Mouse (Mus musculus) megakaryocyte, embryonic 14.5 days (primary cell): ENCODE data around the gene Galnt10. TPM values are rescaled to one million over a fixed set of nuclear protein-coding genes. Genes with fewer than 3 reads are reported as not detected.

Experiments
- H3K27me3 ChIP-seq: replicated peaks from 2 replicates; pipeline ENCODE3; 2012; ENCODE audit warnings: inconsistent platforms
- H3K36me3 ChIP-seq: replicated peaks from 2 replicates; pipeline ENCODE3; 2012; ENCODE audit warnings: low read length, inconsistent platforms, mixed read lengths
- H3K4me1 ChIP-seq: 2 replicates; pipeline ENCODE4 v1.6.1; 2012; ENCODE audit warnings: inconsistent platforms
- H3K4me3 ChIP-seq: replicated peaks from 2 replicates; pipeline ENCODE3; 2012; ENCODE audit warnings: moderate library complexity, mild to moderate bottlenecking, inconsistent platforms
- H3K9me3 ChIP-seq: 2 replicates; pipeline ENCODE4 v1.6.1; 2012; ENCODE audit warnings: inconsistent platforms
- FLI1 ChIP-seq: IDR thresholded peaks from 2 replicates; pipeline ENCODE4 v1.6.1; 2012; ENCODE audit warnings: low read length, inconsistent platforms, mixed read lengths
- GATA1 ChIP-seq: IDR thresholded peaks from 3 replicates; pipeline ENCODE4 v1.6.1; 2012; ENCODE audit warnings: mixed read lengths, low read length, inconsistent platforms, borderline replicate concordance
- polyA plus RNA-seq: library from polyadenylated mRNA; stranded (reverse); fragments of >175 nt; gene quantifications from 2 replicates; pipeline ENCODE4 v1.2.3, GENCODE M21; 2012; ENCODE audit warnings: low replicate concordance; ENCODE audit not compliant: insufficient read depth

Galnt10 gene
- polyA plus RNA-seq, 1 experiment: 0.74 TPM

DNA sequence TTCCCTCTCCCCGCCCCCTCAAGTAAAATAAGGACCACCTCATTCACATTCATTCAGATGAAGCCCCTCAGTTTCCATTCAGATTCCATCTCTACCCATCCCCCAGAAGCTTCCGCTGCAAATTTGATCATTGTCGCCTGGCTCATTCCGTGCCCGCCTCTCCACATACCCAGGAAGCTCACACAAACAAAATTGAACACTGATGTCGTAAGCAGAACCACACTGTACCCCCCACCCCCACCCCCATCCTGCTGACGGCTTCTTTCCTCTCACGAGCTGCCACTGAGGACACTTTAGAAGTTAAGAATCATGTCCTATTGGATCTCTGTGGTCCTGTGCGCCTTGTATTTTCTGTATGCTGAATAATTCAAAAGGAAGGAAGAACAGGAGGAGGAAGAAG, 30.0 kb upstream of the Galnt10 start:
- Histone ChIP-seq H3K27me3 (peaks cover 37% of the 10 kb centered on the region), H3K36me3 (no peaks in the 10 kb centered on the region), H3K4me3 (no peak overlapping the region), H3K9me3 (no peaks in the 10 kb centered on the region), H3K4me1 (peaks cover 6% of the 10 kb centered on the region)
- TF ChIP-seq GATA1 (no peak), FLI1 (no peak)

DNA sequence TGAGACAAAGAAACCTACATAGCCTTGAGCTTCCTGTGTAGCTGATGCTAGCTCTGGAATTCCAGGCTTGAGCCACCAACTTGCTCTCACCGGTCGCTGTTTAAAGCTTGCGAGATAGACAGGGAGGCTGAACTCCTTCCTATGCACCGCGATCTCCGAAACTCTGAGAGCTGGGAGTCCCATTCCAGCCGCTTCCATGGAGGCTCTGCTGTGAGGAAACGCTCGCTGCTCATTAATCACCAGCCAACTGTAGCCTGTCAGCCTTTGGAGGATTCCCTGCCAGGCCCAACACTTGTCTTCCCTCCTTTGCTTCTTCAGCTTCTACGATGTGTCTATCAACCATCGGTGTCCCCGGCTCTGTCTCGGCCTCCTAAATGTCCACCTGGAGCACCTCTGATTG, 29.4 kb upstream of the Galnt10 start:
- Histone ChIP-seq H3K4me1 (peaks cover 6% of the 10 kb centered on the region), H3K36me3 (no peaks in the 10 kb centered on the region), H3K4me3 (no peak overlapping the region), H3K9me3 (no peaks in the 10 kb centered on the region), H3K27me3 (peaks cover 38% of the 10 kb centered on the region)
- no peak for TF ChIP-seq FLI1
- no peak for TF ChIP-seq GATA1

DNA sequence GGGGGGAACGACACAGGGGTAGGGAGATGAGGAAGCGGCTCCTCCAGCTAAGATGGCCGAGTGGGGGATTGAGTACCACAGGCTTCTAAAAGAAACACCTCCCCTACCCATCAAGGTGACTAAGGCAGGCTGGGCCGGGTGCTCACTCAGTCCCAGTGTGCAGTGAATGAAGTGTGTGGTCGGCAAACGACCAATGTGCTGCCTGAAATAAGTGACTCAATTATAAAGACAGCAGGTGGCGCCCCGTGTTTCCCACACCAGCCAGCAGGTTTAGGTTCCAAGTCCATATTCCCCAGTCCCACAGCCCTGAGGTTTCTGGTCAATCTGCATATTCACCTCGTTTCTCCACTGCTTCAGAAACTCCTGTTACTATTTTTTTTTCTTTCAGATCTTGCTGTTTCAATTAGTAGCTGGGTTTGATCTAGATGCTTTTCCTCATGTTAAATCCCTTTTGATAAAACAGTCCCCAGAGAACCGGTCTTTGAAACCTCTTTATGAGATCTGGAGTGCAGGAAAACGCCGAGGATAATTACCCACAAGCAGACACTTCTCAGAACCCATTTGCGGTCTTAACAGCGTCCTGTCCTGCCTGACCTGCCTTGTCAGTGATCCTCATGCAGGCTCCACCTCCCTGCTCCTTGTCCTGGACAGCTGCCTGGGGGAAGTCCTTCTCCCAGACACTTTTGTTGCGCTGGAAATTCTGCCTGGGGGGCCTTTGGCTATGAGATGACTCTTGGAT, 27.5 kb upstream of the Galnt10 start:
- Histone ChIP-seq H3K4me1 (peaks cover 6% of the 10 kb centered on the region), H3K4me3 (no peak overlapping the region), H3K36me3 (no peaks in the 10 kb centered on the region), H3K27me3 (peaks cover 45% of the 10 kb centered on the region), H3K9me3 (no peaks in the 10 kb centered on the region)
- TF ChIP-seq FLI1 (no peak), GATA1 (no peak)

DNA sequence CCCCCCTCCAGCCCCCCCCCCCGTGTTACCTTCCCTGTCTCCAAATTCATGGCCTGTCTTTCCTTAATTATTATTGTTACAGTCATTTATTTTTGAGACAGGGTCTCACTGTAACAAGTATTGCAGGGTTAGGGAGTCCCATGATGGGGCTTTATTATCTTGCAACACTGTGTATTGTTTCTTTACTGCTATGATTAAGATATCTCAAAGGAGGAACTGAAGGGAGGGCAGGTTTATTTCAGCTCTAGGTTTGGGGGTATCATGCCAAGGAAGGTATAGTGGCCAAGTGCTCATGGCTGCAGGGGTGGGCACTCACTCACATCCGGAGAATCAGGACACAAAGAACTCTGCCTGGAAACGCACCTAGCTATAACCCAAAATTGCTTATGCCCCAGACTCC, 23.8 kb upstream of the Galnt10 start:
- peaks cover 50% of the 10 kb centered on the region for H3K27me3 ChIP-seq

DNA sequence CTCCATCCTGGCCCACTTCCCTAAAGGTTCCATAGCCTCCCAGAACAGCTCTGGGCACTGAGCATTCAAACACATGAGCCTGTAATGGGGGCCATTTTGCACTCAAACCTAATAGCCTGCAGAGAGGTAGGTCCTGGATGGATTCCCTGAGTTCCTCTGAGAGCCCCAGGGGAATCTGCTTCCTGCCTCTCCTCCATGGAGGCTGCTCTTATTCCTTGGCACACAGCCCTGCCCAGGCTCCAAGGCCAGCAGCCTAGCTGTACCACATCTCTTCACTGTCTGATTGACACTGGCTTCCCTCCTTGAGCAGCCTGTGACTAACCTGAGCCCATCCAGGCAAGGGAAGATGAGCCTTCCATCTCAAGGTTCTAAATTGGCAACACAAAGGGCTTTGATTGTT, 23.4 kb upstream of the Galnt10 start:
- Histone ChIP-seq H3K36me3 (no peaks in the 10 kb centered on the region), H3K4me3 (no peak overlapping the region), H3K4me1 (peaks cover 9% of the 10 kb centered on the region), H3K9me3 (no peaks in the 10 kb centered on the region), H3K27me3 (peaks cover 51% of the 10 kb centered on the region)
- TF ChIP-seq FLI1 (no peak), GATA1 (no peak)

More for the DNA sequence above, 23.8 kb upstream of the Galnt10 start:
- Histone ChIP-seq H3K4me1 (peaks cover 9% of the 10 kb centered on the region), H3K36me3 (no peaks in the 10 kb centered on the region), H3K4me3 (no peak overlapping the region), H3K9me3 (no peaks in the 10 kb centered on the region)
- TF ChIP-seq FLI1 (no peak), GATA1 (no peak)

DNA sequence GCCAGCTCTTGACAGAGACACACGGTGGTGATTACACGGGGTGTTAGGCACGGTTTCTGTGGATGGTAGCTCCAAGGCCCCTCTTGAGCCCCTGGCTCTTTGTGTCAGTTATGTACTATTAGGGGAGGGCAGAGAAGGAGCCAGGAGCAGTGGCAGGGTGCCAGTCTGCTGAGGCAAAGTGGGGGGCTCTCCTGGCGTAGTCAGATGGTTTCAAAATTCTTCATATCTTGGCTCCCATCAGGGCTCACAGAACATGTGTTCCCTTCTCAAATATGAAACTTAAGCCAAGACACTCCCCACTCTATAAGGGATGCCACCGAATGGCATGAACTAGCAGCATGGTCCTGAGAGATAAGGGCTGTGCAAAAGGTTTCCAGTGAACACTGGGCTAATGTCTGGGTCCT, 20.8 kb upstream of the Galnt10 start:
- H3K27me3 ChIP-seq: peaks cover 50% of the 10 kb centered on the region
- no peaks in the 10 kb centered on the region for H3K36me3 ChIP-seq
- no peaks in the 10 kb centered on the region for H3K9me3 ChIP-seq
- H3K4me1 ChIP-seq: peaks cover 3% of the 10 kb centered on the region; the same call in 1 of the 2 replicates
- H3K4me3 ChIP-seq: no peak overlapping the region
- no peak for TF ChIP-seq FLI1
- no peak for TF ChIP-seq GATA1

DNA sequence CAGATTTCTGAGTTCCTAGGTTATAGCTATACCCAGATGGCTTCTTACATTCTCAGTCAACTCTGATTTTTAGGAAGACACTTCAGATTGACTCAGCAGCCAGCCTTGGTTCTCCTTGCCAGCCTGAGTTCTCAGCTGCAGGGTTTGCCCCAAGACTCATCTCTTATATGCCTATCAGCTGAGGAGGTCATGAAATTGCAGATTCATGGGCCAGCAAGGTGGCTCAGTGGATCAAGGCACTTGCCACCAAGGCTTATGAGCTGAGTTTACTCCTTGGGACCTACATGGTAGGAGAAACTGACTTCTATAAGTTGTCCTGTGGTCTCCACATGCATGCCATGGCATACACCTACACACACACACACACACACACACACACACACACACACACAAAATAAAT, 19.8 kb upstream of the Galnt10 start:
- H3K27me3 ChIP-seq: peaks cover 52% of the 10 kb centered on the region
- no peaks in the 10 kb centered on the region for H3K36me3 ChIP-seq
- no peak for TF ChIP-seq FLI1
- TF ChIP-seq GATA1: no peak
- H3K4me1 ChIP-seq: peaks cover 3% of the 10 kb centered on the region; the same call in 1 of the 2 replicates
- no peaks in the 10 kb centered on the region for H3K9me3 ChIP-seq
- H3K4me3 ChIP-seq: no peak overlapping the region

DNA sequence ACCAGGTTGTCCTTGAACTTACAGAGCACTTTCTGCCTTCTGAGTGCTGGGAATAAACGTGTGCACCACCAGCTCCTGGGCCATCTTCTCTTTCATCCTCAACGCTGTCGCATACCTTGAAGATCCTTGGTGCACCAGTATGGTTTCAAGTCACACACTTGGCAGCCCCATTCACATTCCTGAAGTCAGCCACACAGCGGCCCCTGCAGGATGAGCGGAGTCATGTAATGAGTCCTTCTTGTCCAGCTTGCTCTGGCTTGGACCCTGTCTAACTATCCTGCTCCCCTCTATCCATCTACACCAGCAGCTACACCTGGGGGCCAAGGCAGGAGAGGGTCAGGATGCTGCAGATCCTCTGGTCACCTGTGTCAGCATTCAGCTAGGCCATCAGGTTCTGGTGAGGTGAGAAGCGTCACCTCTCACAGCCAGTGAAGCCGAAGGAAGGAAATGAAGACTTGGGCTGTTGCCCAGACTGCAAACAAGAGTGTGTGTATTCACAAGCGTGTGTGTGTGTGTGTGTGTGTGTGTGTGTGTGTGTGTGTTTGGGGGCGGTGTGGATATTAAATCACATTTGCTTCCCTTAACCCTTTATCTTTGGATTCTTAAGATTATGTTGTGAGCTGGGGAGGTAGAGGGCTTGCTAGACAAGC, 18.0 kb upstream of the Galnt10 start:
- H3K4me3 ChIP-seq: no peak overlapping the region
- peaks cover 3% of the 10 kb centered on the region; the same call in 1 of the 2 replicates for H3K4me1 ChIP-seq
- no peaks in the 10 kb centered on the region for H3K36me3 ChIP-seq
- peaks cover 6% of the 10 kb centered on the region; the same call in 1 of the 2 replicates for H3K9me3 ChIP-seq
- H3K27me3 ChIP-seq: peaks cover 50% of the 10 kb centered on the region
- no peak for TF ChIP-seq GATA1
- no peak for TF ChIP-seq FLI1

DNA sequence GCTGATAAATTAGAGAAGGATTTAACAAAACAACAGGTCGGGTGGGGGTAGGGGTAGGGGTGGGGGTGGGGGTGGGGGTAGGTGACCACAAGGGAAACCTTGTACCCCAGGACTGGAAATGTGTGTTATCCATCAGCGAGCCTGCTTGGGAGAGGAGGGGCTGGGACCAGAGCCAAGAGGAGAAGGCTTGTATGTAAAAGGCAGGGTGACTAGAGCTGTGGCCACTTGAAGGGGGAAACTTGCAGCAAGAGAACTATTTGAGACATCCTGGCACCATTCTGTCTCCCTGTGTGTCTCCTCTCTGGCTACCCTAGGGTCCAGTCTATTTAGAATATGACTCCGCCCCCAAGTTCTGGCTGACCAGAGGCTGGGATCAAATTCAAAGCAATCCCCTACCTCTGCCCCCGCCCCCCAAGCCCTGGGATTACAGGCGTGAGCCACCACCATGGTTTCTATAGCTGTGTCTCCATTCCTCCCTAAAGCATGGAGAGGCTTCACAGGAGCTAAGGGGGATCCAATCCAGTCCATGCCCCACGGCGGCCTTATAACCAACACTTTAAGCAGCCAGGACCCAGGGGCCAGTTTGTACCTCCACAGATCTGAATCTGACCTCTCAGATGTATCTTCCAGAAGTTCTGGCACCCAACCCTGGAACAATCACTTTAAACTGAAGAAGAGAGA, 13.3 kb upstream of the Galnt10 start:
- Histone ChIP-seq H3K36me3 (no peaks in the 10 kb centered on the region), H3K4me1 (no peaks in the 10 kb centered on the region), H3K9me3 (peaks cover 12% of the 10 kb centered on the region; the same call in 1 of the 2 replicates), H3K4me3 (no peak overlapping the region), H3K27me3 (peaks cover 48% of the 10 kb centered on the region)
- TF ChIP-seq FLI1: no peak
- TF ChIP-seq GATA1: no peak

DNA sequence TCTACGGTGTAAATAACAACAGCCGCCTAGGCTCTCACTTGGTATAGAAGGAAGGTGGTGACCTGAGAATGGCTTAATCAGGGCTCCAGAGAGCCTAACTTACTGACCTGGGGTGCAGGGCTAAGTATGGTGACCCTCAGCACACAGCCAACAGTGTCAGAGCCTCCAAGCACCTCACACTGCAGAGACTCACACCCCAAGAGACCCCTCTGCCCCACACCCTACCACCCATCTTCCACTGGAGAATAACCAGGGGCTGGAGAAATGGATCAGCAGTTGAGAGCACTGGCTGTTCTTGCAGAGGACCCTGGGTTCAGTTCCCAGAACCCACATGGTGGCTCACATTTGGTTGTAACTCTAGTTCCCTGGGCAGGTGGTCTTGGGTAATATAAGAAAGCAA, 12.2 kb upstream of the Galnt10 start:
- no peak for TF ChIP-seq GATA1
- no peak for TF ChIP-seq FLI1

More for the DNA sequence above, 12.2 kb upstream of the Galnt10 start:
- no peaks in the 10 kb centered on the region for H3K4me1 ChIP-seq
- H3K4me3 ChIP-seq: no peak overlapping the region
- H3K27me3 ChIP-seq: peaks cover 42% of the 10 kb centered on the region
- peaks cover 12% of the 10 kb centered on the region; the same call in 1 of the 2 replicates for H3K9me3 ChIP-seq
- H3K36me3 ChIP-seq: no peaks in the 10 kb centered on the region
